In the genomic region with DNA sequence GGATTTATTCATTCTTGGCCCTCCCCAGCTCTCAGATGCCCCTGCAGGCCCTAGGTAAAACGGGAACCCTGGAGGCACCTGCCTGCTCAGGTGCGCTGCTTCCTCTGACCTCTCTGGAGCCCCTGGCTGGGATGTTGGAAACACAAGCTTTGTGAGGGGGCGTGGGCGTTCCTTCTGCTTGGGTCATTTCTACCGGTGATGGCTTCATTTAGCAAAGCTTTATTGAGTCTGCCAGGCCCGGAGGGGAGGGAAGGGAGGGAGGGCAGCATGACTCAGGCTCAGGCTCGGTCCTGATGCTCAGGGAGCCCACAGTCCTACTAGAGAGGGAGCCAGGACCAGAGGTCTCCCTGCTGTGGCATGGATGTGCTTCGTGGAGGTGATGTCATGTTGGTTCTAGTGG, we compare ENCODE assay signal across 9 mouse cellular contexts. TPM values are rescaled to one million over a fixed set of nuclear protein-coding genes. Genes with fewer than 3 reads are reported as not detected.
A peak's percentile ranks its signal among the peaks of the same experiment; 100 is the strongest.
DNase-seq lines count a peak whose midpoint lies in the region; ATAC-seq and TF ChIP-seq lines count a peak whose summit lies in the region.
"Had no signal": no experiment of that assay in that cellular context is flagged by ENCODE, and none has a peak within 500 bp of the region (broad histone marks: within the 10 kb centered on the region; RNA-seq: fewer than 3 reads in every experiment).

No protein-coding gene starts in this region.

- no peaks in the 10 kb centered on the region for H3K36me3 ChIP-seq in heart, postnatal 0 days (replicated peaks; ENCODE audit: control insufficient read depth, insufficient read depth, low read length)
- no peaks in the 10 kb centered on the region for H3K36me3 ChIP-seq in forebrain, embryonic 13.5 days (ENCODE audit: poor library complexity, severe bottlenecking)
- H3K36me3 ChIP-seq in midbrain, embryonic 11.5 days (ENCODE audit: control insufficient read depth, insufficient read depth, low read length): no peaks in the 10 kb centered on the region
- H3K36me3 ChIP-seq in heart, embryonic 10.5 days: no peaks in the 10 kb centered on the region

- H3K4me3 ChIP-seq in heart, postnatal 0 days (ENCODE audit: low read depth, low read length): no peak overlapping the region
- peak overlapping the region; percentile 63 for H3K4me3 ChIP-seq in forebrain, embryonic 13.5 days
- no peak overlapping the region for H3K4me3 ChIP-seq in midbrain, embryonic 11.5 days (ENCODE audit: low read depth, low read length)
- no peak overlapping the region for H3K4me3 ChIP-seq in heart, embryonic 10.5 days

- ATAC-seq in heart, postnatal 0 days (ENCODE audit: insufficient read depth, low read depth): no peak
- no peak for ATAC-seq in forebrain, embryonic 13.5 days
- ATAC-seq in midbrain, embryonic 11.5 days (ENCODE audit: low FRiP score): no peak
- ATAC-seq: Patski had no signal

- no peaks in the 10 kb centered on the region for H3K9me3 ChIP-seq in heart, postnatal 0 days (replicated peaks; ENCODE audit: control insufficient read depth, low read length)
- H3K9me3 ChIP-seq in forebrain, embryonic 13.5 days (replicated peaks): no peaks in the 10 kb centered on the region
- H3K9me3 ChIP-seq in midbrain, embryonic 11.5 days (ENCODE audit: control insufficient read depth, low read length): no peaks in the 10 kb centered on the region
- no peaks in the 10 kb centered on the region for H3K9me3 ChIP-seq in heart, embryonic 10.5 days

- H3K4me1 ChIP-seq in heart, postnatal 0 days (ENCODE audit: control insufficient read depth, insufficient read depth): peaks cover 11% of the 10 kb centered on the region; the same call in 1 of the 2 replicates
- H3K4me1 ChIP-seq in forebrain, embryonic 13.5 days: peaks cover 21% of the 10 kb centered on the region
- peaks cover 3% of the 10 kb centered on the region; the same call in 1 of the 2 replicates for H3K4me1 ChIP-seq in midbrain, embryonic 11.5 days (ENCODE audit: control insufficient read depth, insufficient read depth, low read length)
- H3K4me1 ChIP-seq in heart, embryonic 10.5 days: peaks cover 26% of the 10 kb centered on the region

- no peak overlapping the region for H3K9ac ChIP-seq in heart, postnatal 0 days (replicated peaks; ENCODE audit: low read depth, low read length)
- peak overlapping the region; percentile 80; the same call in 1 of the 2 replicates for H3K9ac ChIP-seq in forebrain, embryonic 13.5 days
- H3K9ac ChIP-seq in midbrain, embryonic 11.5 days (ENCODE audit: low read length): no peak overlapping the region

- DNase-seq in heart, postnatal 0 days (ENCODE audit: low spot score): no peak
- DNase-seq in heart, adult 18-20 months: no peak
- DNase-seq in ZHBTc4 (ENCODE audit: low read depth, low spot score): peak; percentile 62
- DNase-seq in midbrain, embryonic 11.5 days (ENCODE audit: low spot score, missing footprints): peak; percentile 85
- DNase-seq in urinary bladder, postnatal 10 days (ENCODE audit: low spot score): no peak
- DNase-seq in heart, embryonic 10.5 days (ENCODE audit: low spot score): no peak
- no peak for DNase-seq in urinary bladder, postnatal 4 days (ENCODE audit: low spot score in 2 of 2)

- no peak overlapping the region for H3K27ac ChIP-seq in heart, postnatal 0 days (ENCODE audit: low read depth)
- H3K27ac ChIP-seq in forebrain, embryonic 13.5 days: no peak overlapping the region
- no peak overlapping the region for H3K27ac ChIP-seq in midbrain, embryonic 11.5 days (ENCODE audit: low read depth, low read length)
- H3K27ac ChIP-seq in heart, embryonic 10.5 days: no peak overlapping the region

- peak overlapping the region; percentile 86 for H3K4me2 ChIP-seq in heart, postnatal 0 days (ENCODE audit: low read depth, low read length)
- peak overlapping the region; percentile 84 for H3K4me2 ChIP-seq in forebrain, embryonic 13.5 days
- H3K4me2 ChIP-seq in midbrain, embryonic 11.5 days: no peak overlapping the region

- no peak for TF ChIP-seq EP300 in heart, postnatal 0 days (IDR thresholded peaks at IDR 0.05; ENCODE audit: low read depth)

- peaks cover 19% of the 10 kb centered on the region for H3K27me3 ChIP-seq in heart, postnatal 0 days (ENCODE audit: control insufficient read depth, insufficient read depth, low read length)
- peaks cover 12% of the 10 kb centered on the region; the same call in 1 of the 2 replicates for H3K27me3 ChIP-seq in forebrain, embryonic 13.5 days
- H3K27me3 ChIP-seq in midbrain, embryonic 11.5 days (ENCODE audit: control insufficient read depth, insufficient read depth, low read length): peaks cover 19% of the 10 kb centered on the region
- H3K27me3 ChIP-seq in heart, embryonic 10.5 days (ENCODE audit: insufficient read depth, poor library complexity, severe bottlenecking): peaks cover 74% of the 10 kb centered on the region
- H3K27me3 ChIP-seq: Patski had no signal

- no peak for TF ChIP-seq CTCF in heart, postnatal 0 days (IDR thresholded peaks at IDR 0.05; ENCODE audit: low read depth)

- WGBS in heart, postnatal 0 days: 44% methylated on average over 8 of the region's 8 CpGs
- WGBS in forebrain, embryonic 13.5 days: 19% methylated on average over 8 of the region's 8 CpGs
- 12% methylated on average over 8 of the region's 8 CpGs for WGBS in midbrain, embryonic 11.5 days
- 21% methylated on average over 8 of the region's 8 CpGs for WGBS in heart, embryonic 10.5 days

RNA-seq across cellular contexts. Expression of a gene that starts 0.9 kb away (rescaled TPM):
- 763 and 766 TPM in 2 replicates for total RNA-seq in heart, postnatal 0 days (2014; rRNA removed; ENCODE audit: low replicate concordance)
- polyA plus RNA-seq in heart, postnatal 0 days (2015; fragmentation: Nextera tagmentation; extraction: Ambion mirVana): 480 and 487 TPM in 2 replicates
- 100 to 1,000 TPM; 163 to 184 TPM for total RNA-seq in heart, adult 18-20 months (2021)
- 733 and 735 TPM in 2 replicates for polyA plus RNA-seq in forebrain, embryonic 13.5 days (2015; fragmentation: Nextera tagmentation; extraction: Ambion mirVana)
- 1,032 and 1,053 TPM in 2 replicates for polyA plus RNA-seq in midbrain, embryonic 11.5 days (2014; fragmentation: Nextera tagmentation; extraction: Ambion mirVana)
- polyA plus RNA-seq in heart, embryonic 10.5 days (2016; fragmentation: Nextera tagmentation; extraction: Ambion mirVana): 770 and 980 TPM in 2 replicates

RNA-seq across cellular contexts. Expression of a gene that starts 1.5 kb away (rescaled TPM):
- total RNA-seq in heart, postnatal 0 days (2014; rRNA removed; ENCODE audit: low replicate concordance): 104 and 144 TPM in 2 replicates
- polyA plus RNA-seq in heart, postnatal 0 days (2015; fragmentation: Nextera tagmentation; extraction: Ambion mirVana): 140 and 150 TPM in 2 replicates
- 100 to 1,000 TPM in 1 of 2 experiments, 10 to 100 TPM in 1; 80.2 to 107 TPM for total RNA-seq in heart, adult 18-20 months (2021)
- polyA plus RNA-seq in forebrain, embryonic 13.5 days (2015; fragmentation: Nextera tagmentation; extraction: Ambion mirVana): 21.5 and 22.8 TPM in 2 replicates
- polyA plus RNA-seq in midbrain, embryonic 11.5 days (2014; fragmentation: Nextera tagmentation; extraction: Ambion mirVana): 6.2 and 7.4 TPM in 2 replicates
- polyA plus RNA-seq in heart, embryonic 10.5 days (2016; fragmentation: Nextera tagmentation; extraction: Ambion mirVana): 6.7 and 11.6 TPM in 2 replicates

RNA-seq across cellular contexts. Expression of a gene that starts 40.3 kb away (rescaled TPM):
- 37.3 and 41.2 TPM in 2 replicates for total RNA-seq in heart, postnatal 0 days (2014; rRNA removed; ENCODE audit: low replicate concordance)
- polyA plus RNA-seq in heart, postnatal 0 days (2015; fragmentation: Nextera tagmentation; extraction: Ambion mirVana): 25.0 and 29.1 TPM in 2 replicates
- total RNA-seq in heart, adult 18-20 months (2021): 10 to 100 TPM; 14.8 to 18.4 TPM
- 36.6 and 42.4 TPM in 2 replicates for polyA plus RNA-seq in forebrain, embryonic 13.5 days (2015; fragmentation: Nextera tagmentation; extraction: Ambion mirVana)
- polyA plus RNA-seq in midbrain, embryonic 11.5 days (2014; fragmentation: Nextera tagmentation; extraction: Ambion mirVana): 24.9 and 29.4 TPM in 2 replicates
- 34.2 and 38.1 TPM in 2 replicates for polyA plus RNA-seq in heart, embryonic 10.5 days (2016; fragmentation: Nextera tagmentation; extraction: Ambion mirVana)

Comparison
In these comparisons a context has a peak if more than half of its experiments do, and no peak if none do; other contexts are left out.
1. DNase-seq: peak in ZHBTc4 (single experiment) and midbrain, embryonic 11.5 days (single experiment); none in heart, postnatal 0 days (single experiment), heart, adult 18-20 months (0 of 2), urinary bladder, postnatal 10 days (single experiment), heart, embryonic 10.5 days (single experiment) and urinary bladder, postnatal 4 days (0 of 2).